Comparison of ENCODE assay signal across 8 mouse cellular contexts in the genomic region with DNA sequence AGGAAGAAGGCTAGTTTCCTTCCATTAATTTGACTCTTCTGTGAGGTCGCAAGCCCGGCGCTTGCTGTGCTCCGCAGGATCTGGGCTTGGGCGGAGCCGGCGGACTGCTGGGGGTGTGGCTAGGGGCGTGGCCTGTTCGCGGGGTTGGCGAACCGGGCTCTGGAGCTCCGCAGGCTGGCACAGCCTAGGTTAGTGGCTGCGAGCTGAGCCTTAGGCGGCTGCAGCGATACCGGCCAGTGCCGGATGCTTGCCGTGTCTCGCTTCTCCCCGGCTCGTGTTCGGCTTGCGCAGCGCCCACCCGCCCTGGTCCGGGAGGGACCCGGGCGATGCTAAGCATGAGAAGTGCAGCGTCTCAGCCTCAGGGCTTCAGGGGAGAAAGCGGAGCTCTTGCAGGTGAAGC. TPM values are rescaled to one million over a fixed set of nuclear protein-coding genes. Genes with fewer than 3 reads are reported as not detected.
DNase-seq lines count a peak whose midpoint lies in the region; ATAC-seq and TF ChIP-seq lines count a peak whose summit lies in the region.

Gene Gpc5 (plus strand): TSS at position 135 of the 400 bp plus-strand sequence.

- no peak for TF ChIP-seq RAD21 in CH12.LX (IDR thresholded peaks at IDR 0.05; ENCODE audit: low read depth, low read length)

- TF ChIP-seq EP300 in CH12.LX (IDR thresholded peaks at IDR 0.05; ENCODE audit: low read length): no peak

- DNase-seq in CH12.LX (ENCODE audit: extremely low read depth): peak; percentile 68
- peak; percentile 69 to 81 for DNase-seq in cerebellum, adult 18-20 months
- DNase-seq in heart, postnatal 36 days: peak; percentile 80 to 83
- DNase-seq in layer of hippocampus, adult 2 months (ENCODE audit: low spot score in 2 of 2): peak; percentile 89 to 94
- DNase-seq in lung, adult 2 months: peak; percentile 86
- DNase-seq in testis, postnatal 10 days (ENCODE audit: low spot score): peak; percentile 92

- dilution Hi-C loops in CH12.LX (cut with MboI; ENCODE audit: extremely low pct_ligation_motif_present, extremely low pct_unique_long_range_greater_than_20kb, low sequenced_read_pairs): no loop called here

- H3K36me3 ChIP-seq in CH12.LX (replicated peaks in 1 of 2; ENCODE audit: control insufficient read depth in 1 of 2, insufficient read depth in 1 of 2, low read length in 1 of 2): no peaks in the 10 kb centered on the region
- no peaks in the 10 kb centered on the region for H3K36me3 ChIP-seq in forebrain, embryonic 16.5 days (ENCODE audit: control insufficient read depth, insufficient read depth)
- no peaks in the 10 kb centered on the region for H3K36me3 ChIP-seq in neural tube, embryonic 15.5 days

- peak; percentile 100 for ATAC-seq in forebrain, embryonic 16.5 days
- peak; percentile 99 for ATAC-seq in neural tube, embryonic 15.5 days (ENCODE audit: low FRiP score)

- WGBS in forebrain, embryonic 16.5 days: under 1% methylated on average over 31 of the region's 31 CpGs
- under 1% methylated on average over 31 of the region's 31 CpGs for WGBS in lung, adult 2 months
- 1% methylated on average over 31 of the region's 31 CpGs for WGBS in neural tube, embryonic 15.5 days

- H3K4me3 ChIP-seq in CH12.LX (replicated peaks in 1 of 3; ENCODE audit: low read depth in 2 of 3, low read length in 2 of 3, poor library complexity in 1 of 3): peak within 1 kb of the TSS; percentile 35 to 50 (median 49)
- peak within 1 kb of the TSS; percentile 82 for H3K4me3 ChIP-seq in forebrain, embryonic 16.5 days (replicated peaks; ENCODE audit: low read length)
- H3K4me3 ChIP-seq in layer of hippocampus, adult 2 months: peak within 1 kb of the TSS; percentile 78
- peak within 1 kb of the TSS; percentile 6 for H3K4me3 ChIP-seq in lung, adult 2 months (replicated peaks; ENCODE audit: extremely low read depth, low read depth, low read length)
- peak within 1 kb of the TSS; percentile 64 for H3K4me3 ChIP-seq in neural tube, embryonic 15.5 days (replicated peaks)

- H3K27ac ChIP-seq in CH12.LX (ENCODE audit: insufficient read depth, low read depth): no peak within 1 kb of the TSS
- H3K27ac ChIP-seq in forebrain, embryonic 16.5 days (ENCODE audit: low read length): no peak within 1 kb of the TSS
- peak within 1 kb of the TSS; percentile 84 for H3K27ac ChIP-seq in layer of hippocampus, adult 2 months
- H3K27ac ChIP-seq in neural tube, embryonic 15.5 days (replicated peaks): peak within 1 kb of the TSS; percentile 30

- peaks cover 5% of the 10 kb centered on the region for H3K9me3 ChIP-seq in CH12.LX (replicated peaks; ENCODE audit: low read length)
- H3K9me3 ChIP-seq in forebrain, embryonic 16.5 days (ENCODE audit: control insufficient read depth, low read length): no peaks in the 10 kb centered on the region
- H3K9me3 ChIP-seq in neural tube, embryonic 15.5 days (replicated peaks): no peaks in the 10 kb centered on the region

- peaks cover 23% of the 10 kb centered on the region for H3K27me3 ChIP-seq in CH12.LX (replicated peaks)
- H3K27me3 ChIP-seq in forebrain, embryonic 16.5 days (replicated peaks; ENCODE audit: control insufficient read depth, insufficient read depth, low read length): peaks cover 25% of the 10 kb centered on the region
- H3K27me3 ChIP-seq in neural tube, embryonic 15.5 days (replicated peaks): peaks cover 33% of the 10 kb centered on the region

- TF ChIP-seq POLR2A in CH12.LX (IDR thresholded peaks at IDR 0.05; ENCODE audit: low read depth, low read length): no peak
- TF ChIP-seq POLR2A in lung, adult 2 months (IDR thresholded peaks at IDR 0.05; ENCODE audit: borderline replicate concordance, extremely low read depth, low read depth, low read length): no peak

- H3K4me1 ChIP-seq in CH12.LX (ENCODE audit: control insufficient read depth in 1 of 2, insufficient read depth in 2 of 2): peaks cover 0 to 6% of the 10 kb centered on the region in 2 experiments; a peak in 2 of 4 replicates
- peaks cover 5% of the 10 kb centered on the region for H3K4me1 ChIP-seq in forebrain, embryonic 16.5 days (replicated peaks; ENCODE audit: control insufficient read depth, insufficient read depth, low read length)
- peaks cover 2% of the 10 kb centered on the region; the same call in 1 of the 2 replicates for H3K4me1 ChIP-seq in lung, adult 2 months (ENCODE audit: control insufficient read depth, insufficient read depth, low read length)
- peaks cover 9% of the 10 kb centered on the region for H3K4me1 ChIP-seq in neural tube, embryonic 15.5 days

- no peaks in the 10 kb centered on the region for H3K79me2 ChIP-seq in CH12.LX (replicated peaks; ENCODE audit: control insufficient read depth, extremely low read depth, insufficient read depth, poor library complexity, severe bottlenecking)

- no peak within 1 kb of the TSS; the same call in 1 of the 2 replicates for H3K9ac ChIP-seq in CH12.LX (ENCODE audit: insufficient read depth, low read depth)
- peak within 1 kb of the TSS; percentile 70 for H3K9ac ChIP-seq in forebrain, embryonic 16.5 days (replicated peaks; ENCODE audit: low read depth, low read length)
- peak within 1 kb of the TSS; percentile 63 for H3K9ac ChIP-seq in neural tube, embryonic 15.5 days (replicated peaks)

- intact Hi-C loops in heart, postnatal 36 days (cut with DNase I): no loop called here

- H3K4me2 ChIP-seq in CH12.LX (ENCODE audit: insufficient read depth, low read depth, poor library complexity, severe bottlenecking): peak within 1 kb of the TSS; percentile 71
- H3K4me2 ChIP-seq in forebrain, embryonic 16.5 days (ENCODE audit: low read length): peak within 1 kb of the TSS; percentile 98
- peak within 1 kb of the TSS; percentile 97 for H3K4me2 ChIP-seq in neural tube, embryonic 15.5 days

- no peak for TF ChIP-seq CTCF in CH12.LX (conservative IDR thresholded peaks at IDR 0.05 in 1 of 2, IDR thresholded peaks at IDR 0.05 in 1 of 2; ENCODE audit: low read depth in 2 of 2, low read length in 2 of 2)
- no peak for TF ChIP-seq CTCF in layer of hippocampus, adult 2 months (conservative IDR thresholded peaks at IDR 0.05)
- TF ChIP-seq CTCF in lung, adult 2 months (IDR thresholded peaks at IDR 0.05; ENCODE audit: insufficient read depth, low read length): no peak

- in situ Hi-C loops in CH12.LX (cut with MboI; ENCODE audit: low pct_ligation_motif_present, low pct_unique_long_range_greater_than_20kb, low sequenced_read_pairs): loop anchor here (25.0 kb wide), 1 partner anchor 295 kb away; no protein-coding TSS in a partner anchor

TF ChIP-seq in CH12.LX, 34 proteins besides CTCF, POLR2A, EP300 and RAD21:
- TF ChIP-seq GABPA (IDR thresholded peaks at IDR 0.05; ENCODE audit: insufficient replicate concordance, low read depth, low read length) (no peak), USF1 (IDR thresholded peaks at IDR 0.05; ENCODE audit: low read depth, low read length) (no peak), SMC3 (IDR thresholded peaks at IDR 0.05; ENCODE audit: low read depth, low read length) (no peak), MXI1 (IDR thresholded peaks at IDR 0.05; ENCODE audit: low read depth, low read length) (no peak), IRF4 (IDR thresholded peaks at IDR 0.05; ENCODE audit: low read depth, low read length) (no peak), MAX (IDR thresholded peaks at IDR 0.05; ENCODE audit: low read length) (no peak), ETS1 (conservative IDR thresholded peaks at IDR 0.05; ENCODE audit: low read depth, low read length) (no peak), ZKSCAN1 (IDR thresholded peaks at IDR 0.05; ENCODE audit: borderline replicate concordance, low read depth, low read length) (no peak)

RNA-seq across cellular contexts. Expression of gene Gpc5, which starts in this region (rescaled TPM):
- total RNA-seq in CH12.LX (2012; rRNA removed): not detected in 2 replicates
- total RNA-seq in CH12.LX (2014; rRNA removed): not detected in 2 replicates
- polyA plus RNA-seq in CH12.LX (2012; ENCODE audit: insufficient read length, low read depth): 0.14 TPM in 1 of 2 replicates, not detected in the other
- polyA plus RNA-seq in forebrain, embryonic 16.5 days (2015; fragmentation: Nextera tagmentation; extraction: Ambion mirVana): 2.0 and 3.1 TPM in 2 replicates
- not detected for total RNA-seq in heart, postnatal 36 days (2021)
- total RNA-seq in layer of hippocampus, adult 2 months (2021): 10 to 100 TPM; 38.3 to 42.3 TPM
- polyA plus RNA-seq in lung, adult 2 months (2012; rRNA removed): 0.06 TPM in 1 of 2 replicates, not detected in the other
- polyA plus RNA-seq in neural tube, embryonic 15.5 days (2015; fragmentation: Nextera tagmentation; extraction: Ambion mirVana): 17.4 and 21.3 TPM in 2 replicates

Comparison
In these comparisons a context has a peak if more than half of its experiments do, and no peak if none do; other contexts are left out.
1. RNA of gene Gpc5 (total RNA-seq): 38.3 to 42.3 TPM in layer of hippocampus, adult 2 months; not detected in CH12.LX and not detected in heart, postnatal 36 days; every median in the first group is over 10 times any median in the second.
2. Peak in DNase-seq, H3K4me3 ChIP-seq and H3K4me2 ChIP-seq in CH12.LX; RNA of the gene not detected or under 1 TPM.
3. Peak in DNase-seq in heart, postnatal 36 days; RNA of the gene not detected or under 1 TPM.
4. Peak in DNase-seq and H3K4me3 ChIP-seq in lung, adult 2 months; RNA of the gene not detected or under 1 TPM.
5. H3K27ac ChIP-seq: peak in layer of hippocampus, adult 2 months (single experiment) and neural tube, embryonic 15.5 days (single experiment); none in CH12.LX (single experiment) and forebrain, embryonic 16.5 days (single experiment).
6. H3K4me3 ChIP-seq: peak in every context shown above with its lines; median percentile 82 in forebrain, embryonic 16.5 days; 78 in layer of hippocampus, adult 2 months; 64 in neural tube, embryonic 15.5 days; 49 in CH12.LX; 6 in lung, adult 2 months.
7. Peak in every context shown above with its lines, with median percentiles within 50 percentile points of each other: DNase-seq and H3K4me2 ChIP-seq.